Comparison of ENCODE assay signal across 8 mouse cellular contexts in the genomic region with DNA sequence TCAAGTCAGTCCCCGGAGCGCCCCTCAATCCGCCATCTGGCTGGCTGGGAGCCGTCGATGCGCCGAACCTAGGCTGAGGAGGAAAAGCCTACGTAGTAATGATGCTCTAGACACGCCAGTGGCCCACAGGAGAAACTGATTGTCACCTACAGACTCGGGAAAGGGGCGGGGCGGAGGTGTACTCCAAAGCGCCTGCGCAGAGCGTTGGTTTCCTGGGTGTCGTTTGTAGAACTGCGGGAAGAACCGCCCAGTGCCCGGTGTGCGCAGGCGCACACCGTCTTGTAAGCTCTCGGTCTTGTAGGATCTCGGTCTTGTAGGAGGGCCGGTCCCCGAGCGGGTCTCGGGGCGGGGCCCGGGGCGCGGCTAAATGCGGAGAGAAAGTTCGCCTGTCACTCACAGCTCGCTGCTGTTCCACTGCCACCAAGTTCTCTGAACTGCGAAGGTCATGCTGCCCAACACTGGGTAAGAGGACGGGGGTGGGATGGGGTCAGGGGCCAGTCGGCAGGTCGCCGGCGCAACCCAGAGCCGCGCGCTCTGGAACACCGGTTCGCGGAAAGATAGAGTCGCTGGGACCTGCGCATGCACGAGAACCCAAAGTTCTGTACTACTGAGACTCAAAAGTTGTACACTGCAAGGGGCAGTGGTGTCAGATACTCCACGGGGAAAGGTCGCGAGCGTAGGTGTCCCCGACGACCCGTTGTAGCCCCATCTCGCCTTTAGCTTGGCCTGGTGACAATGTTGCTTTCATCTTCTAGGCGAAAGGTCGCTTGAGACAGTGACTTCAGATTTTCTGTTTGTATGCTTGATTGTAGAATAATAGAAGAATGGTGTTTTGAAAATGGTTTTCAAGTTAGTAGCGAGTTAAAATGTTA. TPM values are rescaled to one million over a fixed set of nuclear protein-coding genes. Genes with fewer than 3 reads are reported as not detected.
DNase-seq lines count a peak whose midpoint lies in the region; ATAC-seq and TF ChIP-seq lines count a peak whose summit lies in the region.

TSS of gene Hsdl2 (plus strand) at position 250 of the 872 bp plus-strand sequence.

- H3K27ac ChIP-seq in gastrocnemius, adult 2 months: peak within 1 kb of the TSS; percentile 91
- peak within 1 kb of the TSS; percentile 83 for H3K27ac ChIP-seq in hindbrain, postnatal 0 days
- H3K27ac ChIP-seq in left cerebral cortex, adult 2 months: peak within 1 kb of the TSS; percentile 86

- ATAC-seq in common myeloid progenitor, adult 5-6 weeks (replicated peaks; ENCODE audit: low read depth, poor library complexity, severe bottlenecking): peak; percentile 93
- peak; percentile 98 for ATAC-seq in hindbrain, postnatal 0 days
- ATAC-seq in megakaryocyte, adult 5-6 weeks (ENCODE audit: poor library complexity, severe bottlenecking): peak; percentile 93

- H3K9me3 ChIP-seq in hindbrain, postnatal 0 days (ENCODE audit: low read length): no peaks in the 10 kb centered on the region

- peak; percentile 100 for DNase-seq in ZHBTc4 (ENCODE audit: low read depth, low spot score)
- DNase-seq in gastrocnemius, adult 2 months: peak; percentile 98
- peak; percentile 100 for DNase-seq in hindbrain, postnatal 0 days (ENCODE audit: low spot score)
- DNase-seq in left cerebral cortex, adult 2 months (ENCODE audit: extremely low spot score in 1 of 2, low spot score in 2 of 2): peak; percentile 97 to 98
- peak; percentile 99 to 100 for DNase-seq in right cerebral cortex, adult 2 months (ENCODE audit: low spot score in 2 of 2)
- peak; percentile 99 for DNase-seq in urinary bladder, postnatal 14 days (ENCODE audit: low spot score)

- H3K9ac ChIP-seq in hindbrain, postnatal 0 days (replicated peaks; ENCODE audit: low read length): peak within 1 kb of the TSS; percentile 58

- intact Hi-C loops in gastrocnemius, adult 2 months (cut with DNase I): no loop called here
- intact Hi-C loops in left cerebral cortex, adult 2 months (cut with DNase I): no loop called here

- peaks cover 4% of the 10 kb centered on the region; the same call in 1 of the 2 replicates for H3K4me1 ChIP-seq in hindbrain, postnatal 0 days (ENCODE audit: insufficient read depth, low read length)

- peak within 1 kb of the TSS; percentile 86 for H3K4me3 ChIP-seq in gastrocnemius, adult 2 months
- peak within 1 kb of the TSS; percentile 63 for H3K4me3 ChIP-seq in hindbrain, postnatal 0 days (ENCODE audit: low read length)
- H3K4me3 ChIP-seq in left cerebral cortex, adult 2 months: peak within 1 kb of the TSS; percentile 93

- no peak for TF ChIP-seq CTCF in gastrocnemius, adult 2 months (IDR thresholded peaks at IDR 0.05)
- TF ChIP-seq CTCF in hindbrain, postnatal 0 days (IDR thresholded peaks at IDR 0.05; ENCODE audit: low read depth): no peak
- no peak for TF ChIP-seq CTCF in left cerebral cortex, adult 2 months (IDR thresholded peaks at IDR 0.05)

- WGBS in hindbrain, postnatal 0 days: under 1% methylated on average over 61 of the region's 61 CpGs

- no peaks in the 10 kb centered on the region for H3K36me3 ChIP-seq in hindbrain, postnatal 0 days (ENCODE audit: insufficient read depth, low read length)

- H3K4me2 ChIP-seq in hindbrain, postnatal 0 days (ENCODE audit: low read depth, low read length): peak within 1 kb of the TSS; percentile 84

- no peaks in the 10 kb centered on the region for H3K27me3 ChIP-seq in hindbrain, postnatal 0 days (ENCODE audit: insufficient read depth, low read length)

RNA-seq across cellular contexts. Expression of gene Hsdl2, which starts in this region (rescaled TPM):
- total RNA-seq in common myeloid progenitor, adult 5-6 weeks (2017): 30.1 and 46.0 TPM in 2 replicates
- total RNA-seq in gastrocnemius, adult 2 months (2021): 10 to 100 TPM; 47.5 to 75.1 TPM
- 23.6 and 27.9 TPM in 2 replicates for total RNA-seq in hindbrain, postnatal 0 days (2014; rRNA removed)
- 48.8 and 57.3 TPM in 2 replicates for polyA plus RNA-seq in hindbrain, postnatal 0 days (2015; fragmentation: Nextera tagmentation; extraction: Ambion mirVana)
- total RNA-seq in left cerebral cortex, adult 2 months (2021): 10 to 100 TPM; 25.0 to 27.3 TPM
- total RNA-seq in megakaryocyte, adult 5-6 weeks (2015): 22.2 and 23.5 TPM in 2 replicates
- total RNA-seq in megakaryocyte, adult 5-6 weeks (2017): 22.3 and 27.6 TPM in 2 replicates

Comparison
In these comparisons a context has a peak if more than half of its experiments do, and no peak if none do; other contexts are left out.
1. Peak in every context shown above with its lines: DNase-seq, ATAC-seq, H3K4me3 ChIP-seq and H3K27ac ChIP-seq.